Comparison of ENCODE assay signal across 19 mouse cellular contexts in the genomic region with DNA sequence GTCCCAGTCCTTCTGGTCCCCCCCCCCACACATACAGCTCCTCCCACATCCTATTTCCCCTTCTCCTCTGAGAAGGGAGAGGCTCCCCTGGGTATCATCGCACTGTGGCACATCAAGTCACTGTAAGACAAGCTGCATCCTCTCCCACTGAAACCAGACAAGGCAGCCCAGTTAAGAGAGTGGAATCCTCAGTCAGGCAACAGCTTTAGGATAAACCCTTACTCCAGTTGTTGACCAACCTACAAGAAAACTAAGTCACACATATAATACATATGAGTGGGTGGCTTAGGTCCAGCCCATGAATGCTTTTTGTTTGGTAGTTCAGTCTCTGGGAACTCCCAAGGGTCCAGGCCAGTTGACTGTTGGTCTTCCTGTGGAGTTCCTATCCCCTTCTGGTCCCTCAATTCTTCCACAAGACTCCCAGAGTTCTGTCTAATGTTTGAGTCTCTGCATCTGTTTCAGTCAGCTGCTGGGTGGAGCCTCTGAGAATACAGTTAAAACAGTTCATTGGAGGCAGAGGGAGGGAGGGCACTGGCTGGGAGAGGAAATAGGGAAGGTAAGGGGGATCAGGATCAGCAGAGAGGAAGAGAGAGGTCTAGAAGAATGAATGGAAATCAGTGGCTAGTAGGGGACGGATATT.
DNase-seq lines count a peak whose midpoint lies in the region; ATAC-seq and TF ChIP-seq lines count a peak whose summit lies in the region.
"Had no signal": no experiment of that assay in that cellular context is flagged by ENCODE, and none has a peak within 500 bp of the region (broad histone marks: within the 10 kb centered on the region; RNA-seq: fewer than 3 reads in every experiment).

No protein-coding gene starts in this region.

- no peak for TF ChIP-seq CTCF in kidney, postnatal 0 days (IDR thresholded peaks at IDR 0.05; ENCODE audit: low read depth)

- no peak overlapping the region for H3K9ac ChIP-seq in heart, embryonic 11.5 days (ENCODE audit: low read depth, low read length)
- H3K9ac ChIP-seq in kidney, postnatal 0 days (ENCODE audit: low read depth, low read length): no peak overlapping the region
- no peak overlapping the region for H3K9ac ChIP-seq in heart, embryonic 16.5 days (ENCODE audit: low read length)
- H3K9ac ChIP-seq: embryonic facial prominence, embryonic 15.5 days; midbrain, embryonic 12.5 days had no signal

- H3K4me1 ChIP-seq in heart, embryonic 11.5 days (ENCODE audit: control insufficient read depth, insufficient read depth, low read length): no peaks in the 10 kb centered on the region
- H3K4me1 ChIP-seq in kidney, postnatal 0 days (replicated peaks; ENCODE audit: insufficient read depth, low read length): no peaks in the 10 kb centered on the region
- no peaks in the 10 kb centered on the region for H3K4me1 ChIP-seq in heart, embryonic 16.5 days (ENCODE audit: control insufficient read depth, insufficient read depth, low read length)
- H3K4me1 ChIP-seq: embryonic facial prominence, embryonic 15.5 days; forebrain, embryonic 10.5 days; hindbrain, embryonic 10.5 days; midbrain, embryonic 12.5 days had no signal

- H3K27me3 ChIP-seq in heart, embryonic 11.5 days (ENCODE audit: control insufficient read depth, insufficient read depth, low read length): no peaks in the 10 kb centered on the region
- H3K27me3 ChIP-seq in kidney, postnatal 0 days (ENCODE audit: insufficient read depth, low read length): no peaks in the 10 kb centered on the region
- H3K27me3 ChIP-seq in heart, embryonic 16.5 days (ENCODE audit: control insufficient read depth, insufficient read depth, low read length): no peaks in the 10 kb centered on the region
- H3K27me3 ChIP-seq: CH12.LX; embryonic facial prominence, embryonic 15.5 days; midbrain, embryonic 12.5 days had no signal

- DNase-seq in heart, adult 11 months: peak; percentile 97
- peak; percentile 28 for DNase-seq in kidney, postnatal 0 days (ENCODE audit: low spot score)
- no peak for DNase-seq in kidney, postnatal 25 days
- peak; percentile 4 for DNase-seq in lung, postnatal 25 days (ENCODE audit: low spot score)
- DNase-seq in cerebellum, adult 11-12 months: no peak
- DNase-seq: adrenal gland, adult 2 months; cerebellum, postnatal 14 days; embryo, embryonic 11 days; gastrocnemius, postnatal 36 days; layer of hippocampus, postnatal 36 days; thymus, postnatal 25 days had no signal

- no peak overlapping the region for H3K4me2 ChIP-seq in heart, embryonic 11.5 days
- H3K4me2 ChIP-seq in kidney, postnatal 0 days (ENCODE audit: low read length): no peak overlapping the region
- no peak overlapping the region for H3K4me2 ChIP-seq in heart, embryonic 16.5 days (ENCODE audit: low read depth, low read length)
- H3K4me2 ChIP-seq: embryonic facial prominence, embryonic 15.5 days; midbrain, embryonic 12.5 days had no signal

- H3K27ac ChIP-seq in heart, embryonic 11.5 days (ENCODE audit: low read depth, low read length): no peak overlapping the region
- H3K27ac ChIP-seq in kidney, postnatal 0 days: no peak overlapping the region
- peak overlapping the region; percentile 39 for H3K27ac ChIP-seq in heart, embryonic 16.5 days (ENCODE audit: low read length)
- H3K27ac ChIP-seq: embryonic facial prominence, embryonic 15.5 days; forebrain, embryonic 10.5 days; hindbrain, embryonic 10.5 days; macrophage; midbrain, embryonic 12.5 days had no signal

- peaks cover 3% of the 10 kb centered on the region; the same call in 1 of the 2 replicates for H3K9me3 ChIP-seq in heart, embryonic 11.5 days (replicated peaks; ENCODE audit: control insufficient read depth, low read length)
- H3K9me3 ChIP-seq in kidney, postnatal 0 days (replicated peaks; ENCODE audit: low read length): no peaks in the 10 kb centered on the region
- 0 out of 2 replicates have a peak, but pooled peaks cover 4% of the 10 kb centered on the region for H3K9me3 ChIP-seq in heart, embryonic 16.5 days (replicated peaks; ENCODE audit: control insufficient read depth, low read length)
- H3K9me3 ChIP-seq: embryonic facial prominence, embryonic 15.5 days; midbrain, embryonic 12.5 days had no signal

- 69% methylated on average over 2 of the region's 2 CpGs for WGBS in heart, embryonic 11.5 days (ENCODE audit: insufficient replicate concordance)
- WGBS in kidney, postnatal 0 days: 66% methylated on average over 2 of the region's 2 CpGs
- 67% methylated on average over 2 of the region's 2 CpGs for WGBS in heart, embryonic 16.5 days

- H3K4me3 ChIP-seq in heart, embryonic 11.5 days (ENCODE audit: low read depth, low read length): no peak overlapping the region
- no peak overlapping the region for H3K4me3 ChIP-seq in kidney, postnatal 0 days (replicated peaks; ENCODE audit: low read depth, low read length)
- no peak overlapping the region for H3K4me3 ChIP-seq in heart, embryonic 16.5 days (ENCODE audit: low read length)
- H3K4me3 ChIP-seq: embryonic facial prominence, embryonic 15.5 days; forebrain, embryonic 10.5 days; hindbrain, embryonic 10.5 days; midbrain, embryonic 12.5 days had no signal

- no peaks in the 10 kb centered on the region for H3K36me3 ChIP-seq in heart, embryonic 11.5 days (ENCODE audit: control insufficient read depth, insufficient read depth, low read length)
- no peaks in the 10 kb centered on the region for H3K36me3 ChIP-seq in kidney, postnatal 0 days (ENCODE audit: insufficient read depth, low read length)
- no peaks in the 10 kb centered on the region for H3K36me3 ChIP-seq in heart, embryonic 16.5 days (ENCODE audit: control insufficient read depth, insufficient read depth)
- H3K36me3 ChIP-seq: embryonic facial prominence, embryonic 15.5 days; forebrain, embryonic 10.5 days; hindbrain, embryonic 10.5 days; midbrain, embryonic 12.5 days had no signal

- ATAC-seq in heart, embryonic 11.5 days (replicated peaks; ENCODE audit: insufficient number of reproducible peaks, low FRiP score, low TSS enrichment): no peak
- no peak; the same call in 1 of the 2 replicates for ATAC-seq in kidney, postnatal 0 days (replicated peaks; ENCODE audit: low FRiP score, low read depth)
- ATAC-seq in heart, embryonic 16.5 days (replicated peaks; ENCODE audit: extremely low read depth, insufficient read depth, low FRiP score): no peak; the same call in 1 of the 2 replicates

Comparison
In these comparisons a context has a peak if more than half of its experiments do, and no peak if none do; other contexts are left out.
1. DNase-seq: peak in heart, adult 11 months (single experiment), kidney, postnatal 0 days (single experiment) and lung, postnatal 25 days (single experiment); none in kidney, postnatal 25 days (0 of 2) and cerebellum, adult 11-12 months (single experiment).